Mouse (Mus musculus) forelimb bud, embryonic 11.5 days (tissue): Measurements from ENCODE around the gene Rab3il1.
"Not testable (repeated sequence)": the region's sequence is repeated elsewhere in the genome, so short reads cannot be mapped to it uniquely, and the experiment has no call there.

Experiments used
- DNase-seq: peaks from one replicate; pipeline ENCODE4 v3.0.0-alpha.2; 2012; ENCODE audit warnings: low read depth, low spot score

Gene Rab3il1

GRCm38 (mm10) chr19:10001206-10001969, at the start of gene Rab3il1, which contains the start of gene Best1:
Gene Rab3il1 (plus strand): TSS chr19:10001669.
Gene Best1 (minus strand): TSS chr19:10001633.
- DNase-seq, result no peak

GRCm38 (mm10) chr19:9952390-9952789, 49.1 kb upstream of the Rab3il1 start:
- DNase-seq, result no peak

- no peak for DNase-seq
These were observed 48.6 kb upstream of the Rab3il1 start for GRCm38 (mm10) chr19:9952912-9953311.

DNA sequence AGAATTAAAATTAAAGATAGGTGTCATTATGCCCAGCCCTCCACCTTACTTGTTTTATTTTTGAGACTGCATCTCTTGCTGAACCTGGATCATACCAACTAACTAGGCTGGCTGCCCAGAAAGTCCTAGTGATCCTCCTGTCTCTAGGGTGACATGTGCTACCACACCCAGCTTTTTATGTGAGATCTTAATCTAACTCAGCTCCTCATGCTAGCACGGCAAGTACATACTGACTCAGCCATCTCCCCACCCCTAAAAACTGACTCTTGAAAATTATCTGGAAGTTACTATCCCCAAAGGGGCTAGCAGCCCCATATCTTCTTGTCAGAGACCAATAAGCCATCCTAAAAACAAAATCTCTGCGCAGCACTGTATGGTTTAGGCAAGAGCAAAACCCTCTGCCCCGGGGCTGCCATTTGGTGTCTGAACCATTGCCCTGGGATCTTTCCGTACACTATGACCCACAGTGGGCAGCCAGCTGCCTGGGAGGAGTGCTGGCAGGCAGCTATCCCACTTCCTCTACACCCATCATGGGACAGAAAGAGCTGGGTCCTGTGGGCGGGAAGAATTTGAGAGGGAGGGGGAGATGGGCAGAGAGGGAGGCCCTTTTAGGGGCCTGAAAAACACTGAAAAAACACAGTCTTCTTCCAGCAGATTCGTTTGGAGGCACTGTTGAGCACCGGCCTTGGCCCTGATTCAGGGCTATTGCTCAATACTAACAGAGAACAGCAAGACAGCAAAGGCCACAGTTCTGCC, 47.2 kb upstream of the Rab3il1 start:
- no peak for DNase-seq

GRCm38 (mm10) chr19:9954811-9955202, 46.7 kb upstream of the Rab3il1 start:
- no peak for DNase-seq

GRCm38 (mm10) chr19:9955438-9955837, 46.0 kb upstream of the Rab3il1 start:
- DNase-seq, result no peak

DNA sequence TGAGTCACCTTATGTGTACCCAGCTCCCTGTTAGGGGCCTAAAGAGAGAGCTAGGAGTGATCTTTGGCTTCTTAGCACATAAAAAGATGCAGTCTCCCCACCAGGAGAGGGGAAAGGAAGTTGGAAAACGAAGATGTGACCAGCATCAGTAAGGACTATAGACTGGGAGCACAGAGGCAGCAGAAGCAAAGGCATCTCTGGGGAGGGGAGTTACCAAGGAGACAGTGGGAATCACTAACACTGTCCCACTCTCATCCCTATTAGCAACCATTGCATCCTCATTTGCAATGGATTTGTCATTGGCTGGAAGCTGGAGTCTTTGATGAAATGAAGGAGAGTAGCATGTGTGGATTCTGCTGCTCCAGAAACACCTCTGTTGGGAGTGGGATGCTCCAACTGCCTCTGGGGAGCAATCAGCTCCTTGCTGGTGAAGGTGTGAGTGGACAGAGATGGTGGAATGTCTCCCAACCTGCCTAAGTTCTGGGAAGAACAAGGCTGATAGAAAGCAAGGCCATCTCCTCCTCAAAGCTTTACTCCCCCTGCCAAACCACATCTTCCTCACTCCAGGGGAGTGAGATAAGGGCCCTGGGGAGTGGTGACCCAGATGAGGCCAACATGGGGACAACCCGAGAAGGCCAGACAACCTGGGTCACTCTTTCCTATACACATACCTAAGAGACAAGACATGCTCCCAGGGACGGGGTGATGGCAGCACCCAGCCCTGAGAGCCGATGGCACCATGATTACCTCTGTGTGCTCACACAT, 44.7 kb upstream of the Rab3il1 start:
- no peak for DNase-seq

- DNase-seq, result no peak
These were observed 43.5 kb upstream of the Rab3il1 start for GRCm38 (mm10) chr19:9957965-9958364.

DNA sequence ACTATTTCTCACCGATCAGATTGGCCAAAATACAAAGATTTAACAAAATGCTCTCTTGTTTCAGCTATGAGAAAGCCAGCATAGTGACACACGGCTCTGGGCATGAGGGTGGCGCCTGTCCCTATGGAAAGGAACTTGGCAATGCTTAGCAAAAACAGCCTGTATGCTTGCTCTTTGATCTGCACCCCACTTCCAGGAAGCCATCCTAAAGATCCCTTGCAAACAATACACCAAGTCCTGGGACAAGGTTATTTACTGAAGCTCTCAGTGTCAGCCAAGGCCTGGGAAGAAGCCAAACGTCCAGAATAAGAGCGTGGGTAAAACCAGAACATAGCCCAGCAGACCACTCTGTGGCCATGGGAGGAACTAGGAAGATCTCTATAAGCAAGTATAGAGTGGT, 40.7 kb upstream of the Rab3il1 start:
- no peak for DNase-seq

DNA sequence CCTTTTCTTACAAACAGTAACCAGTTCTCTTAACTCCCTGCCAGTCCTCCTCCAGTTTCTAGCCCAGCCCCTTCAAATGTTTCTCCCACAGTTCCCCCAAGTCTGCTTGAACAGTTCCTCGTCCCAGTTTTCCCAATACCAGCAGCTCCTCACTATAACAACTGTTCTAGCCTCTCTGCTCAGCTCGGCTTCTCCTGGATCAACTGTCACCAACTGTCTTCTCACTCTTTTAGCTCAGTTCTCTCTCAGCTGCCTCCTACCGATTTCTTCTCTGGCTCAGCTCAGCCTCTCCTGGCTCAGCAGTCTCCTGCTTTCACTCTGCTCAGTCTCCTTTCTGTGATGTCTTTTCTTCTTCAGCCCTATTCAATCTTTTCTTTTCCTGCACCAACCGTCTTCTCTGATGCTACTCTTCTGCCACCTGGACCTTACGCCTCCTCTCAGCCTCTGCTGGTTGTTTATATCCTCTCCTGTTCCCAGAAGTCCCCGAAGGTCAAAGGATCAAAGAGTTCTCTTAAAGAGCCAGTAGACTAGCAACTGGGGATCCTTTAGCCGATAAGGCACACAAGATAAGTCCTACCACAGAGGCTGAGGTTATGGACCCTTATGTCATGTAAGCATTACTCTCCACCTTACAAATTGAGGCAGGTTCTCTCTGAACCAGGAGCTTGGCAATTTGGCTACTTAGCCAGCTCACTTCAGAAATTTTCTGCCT, 37.1 kb upstream of the Rab3il1 start:
- DNase-seq, result no peak

GRCm38 (mm10) chr19:9966096-9966867, 35.2 kb upstream of the Rab3il1 start:
- DNase-seq, result no peak

DNA sequence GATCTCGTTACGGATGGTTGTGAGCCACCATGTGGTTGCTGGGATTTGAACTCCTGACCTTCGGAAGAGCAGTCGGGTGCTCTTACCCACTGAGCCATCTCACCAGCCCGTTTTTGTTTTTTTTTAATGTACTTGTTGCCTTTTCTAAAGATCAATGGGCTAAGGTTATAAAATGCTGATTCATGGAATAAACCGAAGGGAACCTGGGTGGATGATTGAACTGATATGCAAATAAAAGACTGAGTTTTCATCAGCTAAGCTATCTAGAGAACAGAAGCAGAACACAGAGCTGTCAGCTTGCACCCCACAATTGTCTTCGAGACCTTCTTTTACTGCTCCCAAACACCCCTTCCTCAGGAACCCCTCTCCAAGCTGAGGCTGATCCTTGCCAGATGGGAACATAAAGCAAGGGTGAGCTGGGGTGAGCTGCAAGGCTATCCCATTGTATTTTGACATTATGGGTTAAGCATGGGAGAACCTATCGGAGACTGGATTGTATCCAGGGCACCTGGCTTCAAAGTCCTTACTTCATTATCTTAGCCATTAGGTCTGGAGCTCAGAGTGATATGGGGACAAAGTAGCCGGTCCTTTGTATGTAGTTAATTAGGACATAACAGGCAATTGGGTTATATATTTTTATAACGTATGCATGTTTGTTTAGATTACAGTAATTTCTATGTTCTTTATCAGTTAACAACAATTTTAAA, 33.2 kb upstream of the Rab3il1 start:
- no peak for DNase-seq

- not testable (repeated sequence) for DNase-seq
These were observed 26.6 kb upstream of the Rab3il1 start for GRCm38 (mm10) chr19:9974853-9975252.

DNA sequence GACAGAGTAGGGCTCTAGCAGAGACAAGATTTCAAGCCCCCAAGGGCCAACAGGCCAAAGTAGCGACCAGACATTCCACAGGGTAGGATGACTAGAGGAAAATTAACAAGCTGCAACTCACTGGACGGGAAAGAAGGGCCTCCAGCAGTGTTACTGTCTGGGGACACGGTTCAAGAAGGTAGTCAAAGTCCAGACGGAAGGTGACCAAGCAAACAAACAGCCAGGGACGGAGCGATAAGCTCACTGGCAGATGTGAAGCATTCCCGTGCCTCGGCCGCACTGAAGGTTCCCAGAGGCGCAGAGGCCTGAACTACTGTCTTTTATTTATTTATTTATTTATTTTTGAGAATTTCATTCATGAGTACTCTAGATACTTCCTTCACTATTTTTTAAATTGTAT, 24.4 kb upstream of the Rab3il1 start:
- DNase-seq, result no peak

GRCm38 (mm10) chr19:9978431-9978951, 23.0 kb upstream of the Rab3il1 start:
- DNase-seq, result no peak

DNA sequence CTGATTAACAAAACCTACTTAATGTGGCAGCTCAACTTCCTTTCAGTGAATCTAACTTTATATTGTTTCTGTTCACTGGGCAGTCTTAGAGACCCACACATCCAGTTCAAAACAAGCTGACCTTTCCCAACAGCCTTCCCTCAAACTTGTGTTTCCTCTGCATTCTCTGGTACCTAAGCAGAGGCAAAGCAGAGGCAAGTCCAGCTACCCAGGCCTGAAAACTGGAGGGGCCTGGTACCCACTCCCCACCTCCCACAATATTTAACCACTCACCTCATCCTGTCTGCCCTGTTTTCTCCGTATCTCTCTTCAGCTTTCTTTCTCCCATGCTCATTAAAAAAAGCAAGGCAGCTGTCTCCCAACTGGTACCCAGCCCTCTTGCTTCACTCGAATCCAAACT, 22.3 kb upstream of the Rab3il1 start:
- DNase-seq, result no peak

DNA sequence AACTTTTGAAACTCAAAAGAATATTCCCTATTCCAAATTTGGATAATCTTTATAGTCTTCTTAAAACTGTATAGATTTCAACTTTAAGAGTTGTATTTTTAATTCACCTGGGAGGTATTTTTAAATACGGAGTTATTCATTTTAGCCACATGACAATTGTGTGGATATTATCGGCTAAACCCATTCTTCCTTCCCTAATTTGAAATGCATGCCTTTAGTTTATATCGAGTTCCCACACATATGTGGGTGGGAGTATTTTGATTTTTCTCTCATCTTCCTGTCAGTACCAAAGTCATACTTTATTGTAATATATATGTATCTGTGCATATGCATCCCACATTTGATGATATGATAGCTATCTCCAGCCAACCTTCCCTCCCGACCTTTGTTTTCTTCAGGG, 21.2 kb upstream of the Rab3il1 start, which contains the start of gene Fth1:
Fth1 (plus strand) TSS at position 341 of the 400 bp plus-strand sequence.
- DNase-seq, result no peak

DNA sequence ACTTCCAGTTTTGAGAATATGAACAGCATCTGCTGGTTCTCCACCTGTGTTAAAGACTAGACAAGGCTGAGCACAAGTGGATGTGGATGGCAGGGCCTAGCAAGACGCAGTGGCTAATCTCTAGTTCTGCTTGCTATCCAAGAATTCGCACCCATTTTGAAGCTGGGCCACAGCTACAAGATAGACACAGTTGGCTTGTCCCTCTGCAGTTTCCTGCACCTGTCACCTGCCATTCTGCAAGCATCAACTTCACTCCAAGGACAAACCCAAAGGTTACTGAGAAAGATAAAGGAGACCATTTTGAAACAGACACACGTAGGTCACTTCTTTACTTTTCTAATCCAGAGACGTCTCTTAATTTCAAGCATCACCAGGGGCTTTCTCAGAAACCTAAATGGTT, 19.8 kb upstream of the Rab3il1 start:
- no peak for DNase-seq

- DNase-seq, result peak; percentile 96
These were observed 19.2 kb upstream of the Rab3il1 start for GRCm38 (mm10) chr19:9982151-9982851.
